Mouse (Mus musculus) urinary bladder, postnatal 4 days (tissue): ENCODE measurements around the gene Gapdh.

Experiments
- DNase-seq, 2 experiments: peaks; one replicate each; pipeline ENCODE4 v3.0.0; 2021 to 2022; ENCODE audit warnings: low spot score in 2 of 2

Gapdh gene

GRCm38 (mm10) chr6:125166051-125166751, at the start of gene Gapdh:
TSS of gene Gapdh (minus strand) at chr6:125166467.
- peak; percentile 78 to 82 for DNase-seq

- peak; percentile 90 for DNase-seq
Measured at GRCm38 (mm10) chr6:125215148-125215954, 49.1 kb upstream of the Gapdh start, which contains the start of gene Vamp1. TSS of gene Vamp1 (plus strand) at chr6:125215551.

GRCm38 (mm10) chr6:125213715-125214114, 47.4 kb upstream of the Gapdh start:
- no peak for DNase-seq

GRCm38 (mm10) chr6:125213129-125213528, 46.9 kb upstream of the Gapdh start:
- DNase-seq = no peak

GRCm38 (mm10) chr6:125212621-125213020, 46.4 kb upstream of the Gapdh start:
- DNase-seq = no peak

GRCm38 (mm10) chr6:125210436-125210835, 44.2 kb upstream of the Gapdh start:
- DNase-seq = no peak

GRCm38 (mm10) chr6:125197166-125197565, 30.9 kb upstream of the Gapdh start:
- DNase-seq = no peak

GRCm38 (mm10) chr6:125196301-125196700, 30.0 kb upstream of the Gapdh start:
- no peak for DNase-seq

- no peak for DNase-seq
Measured at GRCm38 (mm10) chr6:125195541-125196075, 29.3 kb upstream of the Gapdh start.

- DNase-seq = no peak
Measured at GRCm38 (mm10) chr6:125193390-125193789, 27.1 kb upstream of the Gapdh start.

GRCm38 (mm10) chr6:125192841-125193240, 26.6 kb upstream of the Gapdh start:
- no peak for DNase-seq

GRCm38 (mm10) chr6:125192016-125192714, 25.9 kb upstream of the Gapdh start:
- peak; percentile 86 to 91 for DNase-seq

- DNase-seq = peak; percentile 96 to 98
Measured at GRCm38 (mm10) chr6:125191332-125192015, 25.2 kb upstream of the Gapdh start, which contains the start of the genes Ncapd2 and Mrpl51. TSS of gene Ncapd2 (minus strand) at chr6:125191701. TSS of gene Mrpl51 (plus strand) at chr6:125191801.

GRCm38 (mm10) chr6:125190816-125191215, 24.5 kb upstream of the Gapdh start:
- no peak for DNase-seq

- DNase-seq = no peak
Measured at GRCm38 (mm10) chr6:125186203-125186602, 19.9 kb upstream of the Gapdh start.

GRCm38 (mm10) chr6:125182133-125182532, 15.9 kb upstream of the Gapdh start:
- DNase-seq = no peak

- no peak for DNase-seq
Measured at GRCm38 (mm10) chr6:125179601-125180000, 13.3 kb upstream of the Gapdh start.

- DNase-seq = no peak
Measured at GRCm38 (mm10) chr6:125175469-125175868, 9.2 kb upstream of the Gapdh start.

GRCm38 (mm10) chr6:125173256-125173655, 7.0 kb upstream of the Gapdh start:
- no peak for DNase-seq

- no peak for DNase-seq
Measured at GRCm38 (mm10) chr6:125172474-125172873, 6.2 kb upstream of the Gapdh start.

GRCm38 (mm10) chr6:125170194-125170593, 3.9 kb upstream of the Gapdh start:
- DNase-seq = no peak
